Mouse (Mus musculus): ENCODE data around the gene Ankrd22. TPM values are rescaled to one million over a fixed set of nuclear protein-coding genes. Genes with fewer than 3 reads are reported as not detected.

Ankrd22 gene
- polyA plus RNA-seq, 1 experiment from 2014 or later, result not detected

- H3K9ac ChIP-seq (replicated peaks; ENCODE audit: low read depth, low read length), result no peak overlapping the region
- no peak overlapping the region for H3K27ac ChIP-seq (ENCODE audit: low read depth, low read length)
- no peak for ATAC-seq (ENCODE audit: low read depth)
- no peaks in the 10 kb centered on the region for H3K9me3 ChIP-seq (ENCODE audit: control insufficient read depth, low read length)
- H3K4me2 ChIP-seq (ENCODE audit: low read depth, low read length), result no peak overlapping the region
- 75% methylated on average over 2 of the region's 2 CpGs for WGBS
- no peaks in the 10 kb centered on the region for H3K36me3 ChIP-seq (ENCODE audit: control insufficient read depth, insufficient read depth, low read length)
- H3K4me1 ChIP-seq (ENCODE audit: control insufficient read depth, insufficient read depth, low read length), result no peaks in the 10 kb centered on the region
- H3K27me3 ChIP-seq (ENCODE audit: control insufficient read depth, insufficient read depth, low read length), result no peaks in the 10 kb centered on the region
- H3K4me3 ChIP-seq (ENCODE audit: low read depth, low read length), result no peak overlapping the region
Measured at GRCm38 (mm10) chr19:34078130-34078529, 87.7 kb downstream of the Ankrd22 start.

GRCm38 (mm10) chr19:34074239-34074638 is 91.6 kb downstream of the Ankrd22 start:
- H3K9ac ChIP-seq (replicated peaks; ENCODE audit: low read depth, low read length), result no peak overlapping the region
- no peak overlapping the region for H3K4me2 ChIP-seq (ENCODE audit: low read depth, low read length)
- ATAC-seq (ENCODE audit: low read depth), result no peak
- no peaks in the 10 kb centered on the region for H3K36me3 ChIP-seq (ENCODE audit: control insufficient read depth, insufficient read depth, low read length)
- no peak overlapping the region for H3K27ac ChIP-seq (ENCODE audit: low read depth, low read length)
- no peaks in the 10 kb centered on the region for H3K4me1 ChIP-seq (ENCODE audit: control insufficient read depth, insufficient read depth, low read length)
- H3K9me3 ChIP-seq (ENCODE audit: control insufficient read depth, low read length), result no peaks in the 10 kb centered on the region
- H3K27me3 ChIP-seq (ENCODE audit: control insufficient read depth, insufficient read depth, low read length), result no peaks in the 10 kb centered on the region
- H3K4me3 ChIP-seq (ENCODE audit: low read depth, low read length), result no peak overlapping the region

Other genes starting within 250 kb of the Ankrd22 start
- gene Lipf, start 204.9 kb downstream of the Ankrd22 start, polyA plus RNA-seq (2014; fragmentation: Nextera tagmentation; extraction: Ambion mirVana), result not detected in 2 replicates
- not detected in 2 replicates for gene Lipk, start 157.8 kb downstream of the Ankrd22 start, polyA plus RNA-seq (2014; fragmentation: Nextera tagmentation; extraction: Ambion mirVana)
- not detected in 2 replicates for gene Lipn, start 98.7 kb downstream of the Ankrd22 start, polyA plus RNA-seq (2014; fragmentation: Nextera tagmentation; extraction: Ambion mirVana)
- gene Lipm, start 65.1 kb downstream of the Ankrd22 start, polyA plus RNA-seq (2014; fragmentation: Nextera tagmentation; extraction: Ambion mirVana), result not detected in 2 replicates
- 20.7 and 25.7 TPM in 2 replicates for gene Stambpl1, start 26.2 kb upstream of the Ankrd22 start, polyA plus RNA-seq (2014; fragmentation: Nextera tagmentation; extraction: Ambion mirVana)
- gene Acta2, start 89.5 kb upstream of the Ankrd22 start, polyA plus RNA-seq (2014; fragmentation: Nextera tagmentation; extraction: Ambion mirVana), result 2.7 and 9.8 TPM in 2 replicates
- gene Fas, start 124.6 kb upstream of the Ankrd22 start, polyA plus RNA-seq (2014; fragmentation: Nextera tagmentation; extraction: Ambion mirVana), result 1.1 and 1.4 TPM in 2 replicates